Mouse (Mus musculus): ENCODE data around the gene Omt2a. TPM values are rescaled to one million over a fixed set of nuclear protein-coding genes. Genes with fewer than 3 reads are reported as not detected.
"Not testable (repeated sequence)": the region's sequence is repeated elsewhere in the genome, so short reads cannot be mapped to it uniquely, and the experiment has no call there.

The Omt2a gene
- polyA plus RNA-seq, 1 experiment: not detected

GRCm38 (mm10) chr9:78347004-78347403 lies 32.4 kb upstream of the Omt2a start:
- no peak for DNase-seq (ENCODE audit: low read depth)
- no peak for TF ChIP-seq POLR2A (IDR thresholded peaks at IDR 0.05; ENCODE audit: borderline replicate concordance, extremely low read depth, insufficient read depth, insufficient read length, poor library complexity, severe bottlenecking)
- TF ChIP-seq CTCF (IDR thresholded peaks at IDR 0.05; ENCODE audit: borderline replicate concordance, extremely low read depth, insufficient read depth, insufficient read length): no peak

GRCm38 (mm10) chr9:78345235-78345634 lies 30.6 kb upstream of the Omt2a start:
- DNase-seq (ENCODE audit: low read depth): not testable (repeated sequence)

DNA sequence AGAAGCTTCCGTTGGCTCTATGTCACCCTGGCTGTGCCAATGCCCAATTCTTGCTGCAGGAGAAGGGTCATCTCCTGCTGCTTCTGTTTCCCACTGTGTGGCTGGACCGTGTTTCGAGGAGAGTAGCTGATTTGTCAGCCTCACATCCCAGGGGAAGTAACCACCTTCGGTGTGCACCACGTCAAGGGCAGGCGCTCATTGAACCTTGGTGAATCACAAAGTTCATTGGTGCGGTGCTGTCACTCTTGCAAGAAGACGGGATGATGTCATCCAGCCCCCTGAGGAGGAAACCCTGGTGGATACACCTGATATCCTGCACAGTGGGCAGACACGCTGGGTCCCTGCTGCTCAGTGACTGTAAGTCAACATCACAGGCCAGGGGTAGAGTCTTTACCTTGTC lies 28.5 kb upstream of the Omt2a start:
- DNase-seq (ENCODE audit: low read depth): not testable (repeated sequence)

GRCm38 (mm10) chr9:78342494-78342893 lies 27.9 kb upstream of the Omt2a start:
- not testable (repeated sequence) for DNase-seq (ENCODE audit: low read depth)

DNA sequence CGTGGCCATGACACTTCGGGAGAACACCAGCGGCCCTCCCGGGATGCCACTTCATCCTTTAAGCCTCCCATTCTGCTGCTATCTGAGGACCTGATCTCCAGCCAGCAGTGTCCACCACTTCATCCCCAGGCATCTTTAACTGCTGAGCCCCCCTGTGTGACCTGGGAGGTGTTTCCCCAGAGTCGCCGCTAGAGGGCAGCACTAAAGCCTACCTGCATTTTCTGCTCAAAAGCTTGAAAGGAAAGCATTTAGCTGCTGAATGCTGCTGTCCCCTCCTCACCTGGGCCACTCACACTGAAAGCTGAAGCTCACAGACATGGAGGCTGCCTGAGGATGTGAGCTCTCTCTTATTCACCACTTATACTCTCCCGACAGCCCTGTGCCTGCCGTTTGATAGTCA lies 25.7 kb upstream of the Omt2a start:
- peak; percentile 57 for DNase-seq (ENCODE audit: low read depth)
- peak; percentile 68 for TF ChIP-seq CTCF (IDR thresholded peaks at IDR 0.05; ENCODE audit: borderline replicate concordance, extremely low read depth, insufficient read depth, insufficient read length)

DNA sequence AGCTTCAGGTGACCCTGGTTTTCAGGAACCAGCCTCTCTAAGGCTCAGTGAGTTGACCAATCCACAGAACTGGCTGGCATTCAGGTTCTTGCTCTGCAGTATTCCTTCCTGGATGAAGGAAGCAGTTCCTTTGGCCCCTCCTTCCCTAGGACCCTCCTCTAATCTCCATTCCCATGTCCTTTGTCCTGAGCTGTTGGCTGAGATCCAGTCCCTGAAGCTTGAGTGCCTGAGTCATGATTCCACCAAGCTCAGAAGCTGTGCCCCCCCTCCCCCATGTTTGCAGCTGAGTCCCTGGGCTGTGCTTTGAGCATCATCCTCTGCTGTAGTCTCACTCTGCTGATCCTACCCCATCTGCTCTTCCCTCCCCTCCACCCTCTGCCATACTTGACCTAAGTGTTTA lies 22.5 kb upstream of the Omt2a start:
- peak; percentile 53 for DNase-seq (ENCODE audit: low read depth)

- DNase-seq (ENCODE audit: low read depth): not testable (repeated sequence)
Observed at GRCm38 (mm10) chr9:78327289-78327688, 12.7 kb upstream of the Omt2a start, which contains the start of gene Omt2b. TSS of gene Omt2b (plus strand) at chr9:78327589.

GRCm38 (mm10) chr9:78319499-78319898 lies 4.9 kb upstream of the Omt2a start:
- peak; percentile 5 for DNase-seq (ENCODE audit: low read depth)
- TF ChIP-seq CTCF (IDR thresholded peaks at IDR 0.05; ENCODE audit: borderline replicate concordance, extremely low read depth, insufficient read depth, insufficient read length): peak; percentile 20; the same call in 1 of the 2 replicates
- no peak for TF ChIP-seq POLR2A (IDR thresholded peaks at IDR 0.05; ENCODE audit: borderline replicate concordance, extremely low read depth, insufficient read depth, insufficient read length, poor library complexity, severe bottlenecking)

GRCm38 (mm10) chr9:78308122-78308521 lies 6.5 kb downstream of the Omt2a start:
- not testable (repeated sequence) for DNase-seq (ENCODE audit: low read depth)

DNA sequence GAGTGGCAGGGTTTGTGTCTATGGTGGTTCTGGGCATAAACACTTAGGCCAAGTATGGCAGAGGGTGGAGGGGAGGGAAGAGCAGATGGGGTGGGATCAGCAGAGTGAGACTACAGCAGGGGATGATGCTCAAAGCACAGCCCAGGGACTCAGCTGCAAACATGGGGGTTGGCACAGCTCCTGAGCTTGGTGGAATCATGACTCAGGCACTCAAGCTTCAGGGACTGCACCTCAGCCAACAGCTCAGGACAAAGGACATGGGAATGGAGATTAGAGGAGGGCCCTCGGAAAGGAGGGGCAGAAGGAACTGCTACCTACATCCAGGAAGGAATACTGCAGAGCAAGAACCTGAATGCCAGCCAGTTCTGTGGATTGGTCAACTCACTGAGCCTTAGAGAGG lies 15.5 kb downstream of the Omt2a start:
- not testable (repeated sequence) for DNase-seq (ENCODE audit: low read depth)

DNA sequence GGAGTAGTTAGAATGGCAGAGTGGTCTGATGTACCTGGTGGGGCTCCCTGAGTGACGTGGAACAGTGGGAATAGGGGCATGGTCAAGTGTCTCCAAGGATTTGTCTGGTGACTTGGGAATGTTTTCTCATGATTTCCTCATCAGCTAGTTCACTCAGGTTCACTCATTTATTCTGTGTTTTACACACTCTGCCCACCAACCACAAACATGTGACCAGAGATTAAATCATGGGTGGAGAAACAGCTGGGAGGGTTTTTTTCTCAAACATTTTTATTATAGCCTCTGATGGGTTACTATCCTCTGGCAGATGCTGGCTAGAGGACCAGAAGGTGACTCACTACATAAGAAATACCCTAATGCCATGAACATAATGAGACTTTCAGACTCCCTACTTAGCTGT lies 16.4 kb downstream of the Omt2a start:
- DNase-seq (ENCODE audit: low read depth): no peak
- no peak for TF ChIP-seq POLR2A (IDR thresholded peaks at IDR 0.05; ENCODE audit: borderline replicate concordance, extremely low read depth, insufficient read depth, insufficient read length, poor library complexity, severe bottlenecking)
- no peak for TF ChIP-seq CTCF (IDR thresholded peaks at IDR 0.05; ENCODE audit: borderline replicate concordance, extremely low read depth, insufficient read depth, insufficient read length)

DNA sequence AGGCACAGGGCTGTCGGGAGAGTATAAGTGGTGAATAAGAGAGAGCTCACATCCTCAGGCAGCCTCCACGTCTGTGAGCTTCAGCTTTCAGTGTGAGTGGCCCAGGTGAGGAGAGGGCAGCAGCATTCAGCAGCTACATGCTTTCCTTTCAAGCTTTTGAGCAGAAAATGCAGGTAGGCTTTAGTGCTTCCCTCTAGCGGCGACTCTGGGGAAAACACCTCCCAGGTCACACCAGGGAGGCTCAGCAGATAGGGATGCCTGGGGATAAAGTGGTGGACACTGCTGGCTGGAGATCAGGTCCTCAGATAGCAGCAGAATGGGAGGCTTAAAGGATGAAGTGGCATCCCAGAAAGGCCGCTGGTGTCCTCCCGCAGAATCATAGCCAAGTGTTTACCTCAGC lies 18.5 kb downstream of the Omt2a start:
- peak; percentile 54 for DNase-seq (ENCODE audit: low read depth)
- TF ChIP-seq CTCF (IDR thresholded peaks at IDR 0.05; ENCODE audit: borderline replicate concordance, extremely low read depth, insufficient read depth, insufficient read length): peak; percentile 68; the same call in 1 of the 2 replicates

GRCm38 (mm10) chr9:78294781-78295180 lies 19.8 kb downstream of the Omt2a start:
- not testable (repeated sequence) for DNase-seq (ENCODE audit: low read depth)

DNA sequence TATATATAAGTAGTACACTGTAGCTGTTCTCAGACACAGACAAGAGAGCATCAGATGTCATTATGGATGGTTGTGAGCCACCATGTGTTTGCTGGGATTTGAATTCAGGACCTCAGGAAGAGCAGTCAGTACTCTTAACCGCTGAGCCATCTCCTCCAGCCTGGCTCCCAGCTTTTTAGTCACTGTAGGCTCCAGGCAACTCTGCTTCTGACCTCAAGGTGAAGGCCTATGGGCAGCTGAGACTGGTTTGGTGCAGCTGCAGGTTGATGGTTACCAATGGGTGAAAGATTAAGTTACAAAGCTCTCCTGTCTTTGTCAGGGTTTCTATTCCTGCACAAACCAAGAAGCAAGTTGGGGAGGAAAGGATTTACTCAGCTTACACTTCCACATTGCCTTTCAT lies 20.9 kb downstream of the Omt2a start:
- DNase-seq (ENCODE audit: low read depth): not testable (repeated sequence)

- not testable (repeated sequence) for DNase-seq (ENCODE audit: low read depth)
Observed at GRCm38 (mm10) chr9:78292462-78292861, 22.1 kb downstream of the Omt2a start.

- DNase-seq (ENCODE audit: low read depth): not testable (repeated sequence)
Observed at GRCm38 (mm10) chr9:78289723-78290122, 24.9 kb downstream of the Omt2a start, which contains the start of gene Gm10639. TSS of gene Gm10639 (plus strand) at chr9:78289923.

DNA sequence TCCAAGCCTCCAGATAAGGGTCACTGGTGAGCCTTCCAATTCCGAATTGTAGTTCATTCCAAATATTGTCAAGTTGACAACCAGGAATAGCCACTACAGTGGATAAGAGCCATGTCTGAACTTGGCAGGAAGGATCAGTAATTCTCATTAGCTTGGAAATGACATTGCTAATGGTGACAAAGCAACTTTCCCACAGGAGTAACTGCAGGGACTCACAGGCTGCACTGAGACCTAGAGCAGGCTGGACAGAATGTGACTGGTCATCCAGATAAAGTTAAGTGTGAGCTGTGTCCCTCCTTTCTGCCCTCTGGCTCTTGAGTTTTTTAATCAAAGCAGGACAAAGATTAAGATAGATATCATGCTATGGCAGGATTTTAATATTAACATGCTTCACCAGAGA lies 25.5 kb downstream of the Omt2a start:
- DNase-seq (ENCODE audit: low read depth): not testable (repeated sequence)

GRCm38 (mm10) chr9:78282002-78282711 lies 32.4 kb downstream of the Omt2a start:
- not testable (repeated sequence) for DNase-seq (ENCODE audit: low read depth)

DNA sequence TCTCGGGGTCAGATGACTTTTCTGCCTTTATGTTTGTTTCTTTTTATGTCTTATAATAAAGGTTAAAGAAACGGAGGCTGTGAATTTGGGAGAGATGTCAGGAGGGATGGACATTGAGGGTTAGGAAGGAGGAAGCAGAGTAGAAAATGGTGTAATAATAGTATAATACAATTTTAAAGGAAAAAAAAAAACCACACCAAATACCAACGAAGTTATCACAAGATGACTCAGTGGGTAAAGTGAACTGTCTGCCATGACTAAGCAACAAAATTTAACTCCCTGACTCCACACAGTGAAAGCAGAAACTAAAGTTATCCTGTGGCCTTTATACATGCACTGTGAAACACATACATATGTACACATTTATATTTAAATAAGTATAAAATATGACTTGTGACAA lies 43.7 kb downstream of the Omt2a start:
- DNase-seq (ENCODE audit: low read depth): not testable (repeated sequence)

Measured in brain, embryonic 14.5 days (tissue).